Mouse (Mus musculus) heart, postnatal 36 days (tissue): ENCODE data around the gene Neu3. TPM values are rescaled to one million over a fixed set of nuclear protein-coding genes. Genes with fewer than 3 reads are reported as not detected.
A peak's percentile ranks its signal among the peaks of the same experiment; 100 is the strongest.

Experiments
- DNase-seq, 2 experiments: peaks; one replicate each; pipeline ENCODE4 v3.0.0; 2021 to 2022
- intact Hi-C: fragments of 180-260 bp; cut with DNase I; formaldehyde crosslinking; loops from one replicate; pipeline ENCODE4 v1.15.1; 2025
- total RNA-seq, 2 experiments: library from RNA; stranded (reverse); gene quantifications; 2 replicates each; pipeline ENCODE4 v1.2.3; 2021

Gene Neu3
- total RNA-seq, 2 experiments from 2014 or later = 3.8 to 4.9 TPM

DNA sequence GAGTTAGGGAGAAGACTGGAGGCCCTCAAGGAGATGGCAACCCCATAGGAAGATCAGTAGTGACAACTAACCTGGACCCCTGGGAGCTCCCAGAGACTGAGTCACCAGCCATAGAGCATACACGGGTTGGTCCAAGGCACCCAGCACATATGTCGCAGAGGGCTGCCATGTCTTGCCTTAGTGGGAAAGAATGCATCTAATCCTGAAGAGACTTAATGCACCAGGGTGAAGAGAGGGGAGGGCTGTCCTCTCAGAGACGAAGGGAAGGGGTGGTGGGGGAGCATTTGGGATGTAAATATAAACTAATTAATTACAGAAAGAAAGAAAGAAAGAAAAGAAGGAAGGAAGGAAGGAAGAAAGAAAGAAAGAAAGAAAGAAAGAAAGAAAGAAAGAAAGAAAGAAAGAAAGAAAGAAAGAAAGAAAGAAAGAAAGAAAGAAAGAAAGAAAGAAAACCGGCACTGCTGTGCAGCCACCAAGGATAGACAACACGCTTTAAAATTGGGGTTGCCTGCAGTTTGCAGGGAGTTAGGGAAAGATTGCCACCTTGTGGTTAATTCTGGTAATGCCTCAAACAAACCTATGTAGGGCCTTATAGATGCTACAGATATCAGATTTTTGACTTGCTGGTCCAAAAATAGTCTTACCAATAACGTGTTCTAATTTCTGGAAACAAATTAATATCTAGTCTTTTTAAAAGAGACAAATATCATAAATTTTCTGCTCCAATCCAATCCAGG is 30.1 kb downstream of the Neu3 start:
- peak; percentile 68 to 71 for DNase-seq
- intact Hi-C loops = loop anchor here (1.0 to 5.0 kb wide), 6 partner anchors 71 to 301 kb away; partner anchors contain the start of gene Slco2b1

- intact Hi-C loops = loop anchor here (5.0 kb wide), 3 partner anchors 70 to 300 kb away; no protein-coding TSS in a partner anchor
- no peak for DNase-seq
Observed at GRCm38 (mm10) chr7:99797261-99797660, 31.0 kb downstream of the Neu3 start.

DNA sequence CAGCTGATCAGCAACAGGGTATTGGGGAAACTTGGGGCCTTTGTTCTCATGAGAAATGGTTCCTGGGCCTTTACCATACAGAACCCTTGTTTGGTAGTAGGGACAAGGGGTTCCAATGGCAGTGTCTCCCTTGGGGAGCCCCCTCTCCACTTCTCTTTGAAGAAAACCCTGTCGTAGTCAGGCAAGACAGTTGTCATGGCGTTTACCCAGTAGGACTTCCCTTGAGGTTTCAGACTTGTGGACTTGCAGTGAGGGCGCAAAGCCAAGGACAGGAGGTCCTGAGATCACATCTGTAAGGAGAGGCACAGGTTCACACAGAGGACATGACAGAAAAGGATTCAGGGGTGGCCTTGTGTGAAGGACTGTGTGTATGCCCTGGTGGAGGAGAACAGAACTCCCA is 31.7 kb downstream of the Neu3 start:
- DNase-seq = no peak
- intact Hi-C loops = loop anchor here (5.0 kb wide), 3 partner anchors 69 to 299 kb away; no protein-coding TSS in a partner anchor

- DNase-seq = peak in 1 of 2 experiments; percentile 28
- intact Hi-C loops = loop anchor here (1.0 to 5.0 kb wide), 4 partner anchors 68 to 298 kb away; no protein-coding TSS in a partner anchor
Observed at GRCm38 (mm10) chr7:99795192-99795981, 32.8 kb downstream of the Neu3 start.

DNA sequence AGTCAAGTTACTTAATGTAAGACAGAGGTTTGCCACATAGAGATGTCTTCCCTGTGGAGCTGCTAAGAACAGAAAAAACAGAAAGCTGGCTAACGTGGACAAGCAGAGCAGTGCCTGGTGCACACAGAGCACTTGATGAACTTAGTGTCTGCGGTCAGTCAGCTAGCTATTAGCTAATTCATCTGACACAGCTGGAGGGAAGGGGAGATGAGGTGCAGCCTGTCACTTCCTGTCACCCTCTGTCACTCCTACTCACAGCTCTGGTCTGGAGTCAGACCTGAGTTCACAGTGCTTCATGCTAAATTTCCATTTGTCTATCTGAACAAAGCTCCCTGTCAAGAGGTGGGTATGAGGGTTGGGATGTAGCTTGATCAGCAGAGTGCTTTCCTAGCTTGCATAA is 34.1 kb downstream of the Neu3 start:
- DNase-seq = no peak
- intact Hi-C loops = no loop called here

GRCm38 (mm10) chr7:99790816-99791215 is 37.4 kb downstream of the Neu3 start:
- no peak for DNase-seq
- intact Hi-C loops = no loop called here

DNA sequence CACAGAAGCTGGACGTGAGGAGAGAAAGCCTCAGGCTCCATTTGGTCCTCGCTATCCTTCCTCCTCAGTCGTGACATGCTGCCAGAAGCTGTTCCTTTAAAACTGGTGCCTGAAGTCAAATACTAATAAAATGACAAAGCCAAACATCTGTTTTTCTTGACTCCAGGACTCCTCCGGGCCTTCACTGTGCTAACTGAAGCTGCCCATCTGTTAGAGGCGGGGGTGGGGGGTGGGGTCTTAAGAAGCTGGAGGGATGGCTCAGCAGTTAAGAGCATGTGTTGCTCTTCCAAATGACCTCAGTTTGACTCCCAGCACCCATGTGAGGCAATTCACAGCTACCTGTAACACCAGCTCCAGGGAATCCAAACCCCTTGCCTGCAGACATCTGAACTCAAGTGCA is 39.7 kb downstream of the Neu3 start:
- intact Hi-C loops = loop anchor here (5.0 kb wide), 1 partner anchor 56 kb away; the partner anchor contains the start of gene Olfr520
- peak in 1 of 2 experiments; percentile 18 for DNase-seq

DNA sequence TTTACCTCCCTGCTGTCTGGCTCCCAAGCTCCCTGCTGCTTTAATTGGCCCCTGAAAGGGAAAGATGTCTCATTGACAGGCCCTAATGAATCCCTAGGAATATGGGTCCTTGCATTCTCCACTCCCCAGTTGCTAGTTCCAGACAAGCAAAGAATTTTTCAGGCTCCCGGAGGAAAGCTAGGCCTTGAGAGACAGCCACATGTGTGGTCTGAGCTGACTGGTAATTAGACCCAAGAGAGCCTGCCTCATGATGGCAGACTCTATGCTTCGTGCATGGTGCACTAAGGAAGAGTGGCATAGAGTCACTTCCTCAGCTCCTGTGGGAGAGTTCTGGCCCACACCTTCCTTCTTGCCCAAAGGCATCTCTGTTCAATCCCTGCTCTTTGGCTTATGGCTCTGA is 40.3 kb downstream of the Neu3 start:
- intact Hi-C loops = loop anchor here (5.0 kb wide), 1 partner anchor 56 kb away; the partner anchor contains the start of gene Olfr520
- DNase-seq = no peak

DNA sequence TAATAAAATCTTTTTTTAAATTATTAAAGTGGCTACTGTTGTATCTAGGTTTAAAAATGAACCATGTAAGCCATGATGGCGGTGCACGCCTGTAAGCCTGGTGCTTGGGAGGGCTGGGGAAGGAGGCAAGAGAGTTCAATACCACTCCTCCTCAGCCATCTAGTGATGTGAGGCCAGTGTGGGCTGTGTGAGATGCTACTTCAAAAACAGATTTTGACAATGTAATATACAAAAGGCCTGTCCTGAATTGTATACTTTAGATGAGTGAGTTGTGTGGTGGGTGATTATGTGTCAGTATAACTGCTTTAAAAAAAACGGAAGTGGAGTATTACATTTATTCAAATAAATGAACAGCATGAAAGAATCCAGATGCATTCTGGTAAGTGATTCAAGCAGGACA is 41.4 kb downstream of the Neu3 start:
- no peak for DNase-seq
- intact Hi-C loops = loop anchor here (5.0 kb wide), 1 partner anchor 54 kb away; the partner anchor contains the start of gene Olfr520

GRCm38 (mm10) chr7:99785553-99785952 is 42.7 kb downstream of the Neu3 start:
- no peak for DNase-seq
- intact Hi-C loops = loop anchor here (5.0 kb wide), 1 partner anchor 53 kb away; the partner anchor contains the start of gene Olfr520

- intact Hi-C loops = no loop called here
- DNase-seq = no peak
Observed at GRCm38 (mm10) chr7:99783421-99783820, 44.8 kb downstream of the Neu3 start.

DNA sequence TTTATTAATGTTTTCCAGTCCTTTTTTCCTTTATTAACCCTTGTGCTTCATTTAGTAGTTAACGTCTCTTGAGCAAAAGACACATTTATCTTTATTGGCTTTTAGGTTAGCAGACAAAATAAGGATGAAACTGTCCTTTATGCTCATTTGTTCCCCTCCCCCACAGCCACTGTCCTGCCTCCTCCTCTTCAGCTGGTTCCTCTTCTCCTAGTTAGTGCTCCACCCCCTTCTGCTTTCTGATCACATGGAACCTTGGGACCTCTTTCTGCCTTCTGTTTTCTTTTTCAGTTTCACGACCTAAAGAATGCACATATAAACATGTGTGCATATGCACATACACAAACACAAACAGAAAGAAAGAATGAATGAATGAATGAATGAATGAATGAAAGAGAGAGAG is 46.3 kb downstream of the Neu3 start:
- intact Hi-C loops = no loop called here
- DNase-seq = no peak

DNA sequence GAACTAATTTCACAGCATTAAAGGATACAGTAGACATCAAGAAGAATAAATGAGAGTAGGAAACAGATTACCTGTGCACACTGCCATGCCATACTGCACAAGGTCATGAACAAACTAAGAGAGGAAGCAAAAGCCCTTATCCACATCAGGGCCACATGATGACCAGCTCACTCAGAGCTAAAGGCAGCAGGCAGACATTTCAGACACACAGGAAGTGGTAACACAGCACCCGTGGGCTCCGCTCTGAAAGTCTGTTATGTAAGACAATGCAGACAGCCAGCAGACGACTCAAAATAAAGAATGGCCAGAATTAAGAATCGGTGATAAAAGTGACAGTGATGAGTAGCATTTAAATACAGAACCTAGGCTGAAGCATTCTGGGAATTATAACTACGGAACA is 46.8 kb downstream of the Neu3 start:
- intact Hi-C loops = no loop called here
- no peak for DNase-seq

- intact Hi-C loops = no loop called here
Observed at GRCm38 (mm10) chr7:99763207-99763606, 65.0 kb downstream of the Neu3 start, which contains the start of gene Olfr521. Gene Olfr521, plus strand, starts transcription at chr7:99763507.

More at GRCm38 (mm10) chr7:99763207-99763606, 65.0 kb downstream of the Neu3 start, which contains the start of gene Olfr521:
- no peak for DNase-seq

Other genes starting within 250 kb of the Neu3 start
- 1 to 10 TPM; 3.0 to 3.6 TPM for gene Tpbgl, start 201.3 kb downstream of the Neu3 start, total RNA-seq
- gene Slco2b1, start 117.1 kb downstream of the Neu3 start, total RNA-seq = 10 to 100 TPM in 1 of 2 experiments, 1 to 10 TPM in 1; 9.0 to 12.0 TPM
- under 1 TPM in 1 of 2 experiments, not detected in 1; 0.22 TPM for gene Olfr520, start 98.1 kb downstream of the Neu3 start, total RNA-seq
- gene Olfr521, start 64.9 kb downstream of the Neu3 start, total RNA-seq = not detected
- gene Xrra1, start 30.7 kb upstream of the Neu3 start, total RNA-seq = not detected
- 10 to 100 TPM; 48.0 to 50.4 TPM for gene Spcs2, start 35.0 kb upstream of the Neu3 start, total RNA-seq
- 10 to 100 TPM in 1 of 2 experiments, 1 to 10 TPM in 1; 9.0 to 10.8 TPM for gene Rnf169, start 152.0 kb upstream of the Neu3 start, total RNA-seq
- under 1 TPM in 1 of 2 experiments, not detected in 1; 0.38 TPM for gene Chrdl2, start 177.8 kb upstream of the Neu3 start, total RNA-seq